Mouse (Mus musculus) gastrocnemius, adult 2 months (tissue): Measurements from ENCODE around the gene Olfr1417. TPM values are rescaled to one million over a fixed set of nuclear protein-coding genes. Genes with fewer than 3 reads are reported as not detected.

Source experiments
- DNase-seq: peaks from one replicate; pipeline ENCODE4 v3.0.0; 2022
- H3K27ac ChIP-seq: fragments of 200-600 bp; 2 replicates; pipeline ENCODE4 v1.8.1; 2022; ENCODE audit warnings: mild to moderate bottlenecking
- H3K4me3 ChIP-seq: fragments of 200-600 bp; 2 replicates; pipeline ENCODE4 v1.8.1; 2022; ENCODE audit warnings: mild to moderate bottlenecking, moderate library complexity
- CTCF ChIP-seq: fragments of 200-600 bp; IDR thresholded peaks from 2 replicates; pipeline ENCODE4 v1.8.1; 2022; ENCODE audit warnings: antibody characterized with exemption, mild to moderate bottlenecking, moderate library complexity
- intact Hi-C: fragments of 180-260 bp; cut with DNase I; formaldehyde crosslinking; loops from one replicate; pipeline ENCODE4 v1.15.1; 2025
- total RNA-seq, 2 experiments: library from RNA; stranded (reverse); gene quantifications; 2 replicates each; pipeline ENCODE4 v1.2.3; 2021

The Olfr1417 gene
- total RNA-seq, 2 experiments from 2014 or later = not detected

DNA sequence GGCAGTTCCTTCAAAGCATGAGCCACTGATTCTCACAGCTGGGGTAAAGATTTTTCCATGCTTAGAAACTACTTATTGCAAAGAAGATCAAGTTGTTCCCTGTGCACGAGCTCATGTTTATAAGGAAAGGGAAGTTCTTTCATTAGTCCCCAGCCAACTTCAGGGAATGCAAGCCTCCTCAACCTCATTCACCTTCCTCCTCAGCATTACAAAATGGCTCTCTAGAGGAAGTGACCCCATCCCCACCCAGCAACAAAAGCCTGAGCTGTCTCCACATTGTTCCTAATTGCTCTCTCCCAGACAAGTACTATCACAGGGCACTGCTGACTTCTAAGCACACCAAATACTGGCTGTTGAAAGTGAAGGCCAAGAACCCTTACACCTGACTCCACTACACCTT, 34.6 kb downstream of the Olfr1417 start:
- no peak for DNase-seq
- H3K4me3 ChIP-seq = no peak overlapping the region
- intact Hi-C loops = no loop called here
- TF ChIP-seq CTCF = no peak
- H3K27ac ChIP-seq = peak overlapping the region; percentile 65

GRCm38 (mm10) chr19:11800531-11801315, 38.3 kb downstream of the Olfr1417 start:
- no peak; the same call in 1 of the 2 replicates for TF ChIP-seq CTCF
- no peak for DNase-seq
- H3K27ac ChIP-seq = no peak overlapping the region
- H3K4me3 ChIP-seq = no peak overlapping the region
- intact Hi-C loops = no loop called here

DNA sequence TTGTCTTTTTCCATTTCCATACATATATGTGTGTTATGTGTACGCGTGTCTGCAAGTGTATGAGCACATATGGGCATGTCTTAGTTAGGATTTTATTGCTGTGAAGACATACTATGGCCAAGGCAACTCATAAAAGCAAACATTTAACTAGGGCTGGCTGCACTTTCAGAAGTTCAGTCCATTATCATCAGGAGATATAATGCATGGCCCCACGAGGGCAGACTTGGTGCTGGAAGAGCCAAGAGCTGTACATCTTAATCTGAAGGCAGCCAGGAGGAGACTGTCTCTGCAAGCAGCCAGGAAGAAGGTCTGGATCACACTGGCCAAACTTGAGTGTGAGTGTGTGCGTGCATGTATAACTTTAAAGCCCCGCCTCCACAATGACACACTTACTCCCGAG, 44.6 kb downstream of the Olfr1417 start:
- TF ChIP-seq CTCF = no peak
- H3K4me3 ChIP-seq = no peak overlapping the region
- intact Hi-C loops = no loop called here

GRCm38 (mm10) chr19:11793741-11794359, 45.2 kb downstream of the Olfr1417 start:
- no peak for DNase-seq
- Histone ChIP-seq H3K27ac (no peak overlapping the region), H3K4me3 (no peak overlapping the region)
- TF ChIP-seq CTCF = no peak
- intact Hi-C loops = no loop called here

More for the DNA sequence above, 44.6 kb downstream of the Olfr1417 start:
- no peak for DNase-seq
- H3K27ac ChIP-seq = no peak overlapping the region

- intact Hi-C loops = no loop called here
- Histone ChIP-seq H3K27ac (no peak overlapping the region), H3K4me3 (no peak overlapping the region)
- no peak for TF ChIP-seq CTCF
- DNase-seq = no peak
Observed at GRCm38 (mm10) chr19:11791825-11792224, 47.2 kb downstream of the Olfr1417 start.

- Histone ChIP-seq H3K4me3 (no peak overlapping the region), H3K27ac (no peak overlapping the region)
- TF ChIP-seq CTCF = no peak
- no peak for DNase-seq
- intact Hi-C loops = no loop called here
Observed at GRCm38 (mm10) chr19:11788876-11789275, 50.1 kb downstream of the Olfr1417 start.

DNA sequence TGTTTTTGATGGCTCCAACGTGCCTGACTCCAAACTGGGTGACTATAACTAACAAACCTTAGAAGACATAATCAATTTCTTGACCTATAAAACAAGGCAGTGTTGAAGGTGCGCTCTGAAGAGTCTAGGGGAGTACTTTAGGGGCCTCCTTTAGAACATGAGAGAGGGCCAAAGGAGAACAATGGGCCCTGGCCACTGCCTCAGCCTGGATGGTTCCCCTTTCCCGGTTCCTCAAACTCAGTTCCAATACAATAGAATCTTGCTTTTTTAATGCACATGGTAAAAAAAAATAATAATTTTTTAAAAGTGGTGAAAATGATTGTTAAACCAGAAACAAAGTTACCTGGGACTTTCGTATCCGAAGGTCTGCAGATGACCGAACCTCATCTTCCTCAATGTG, 51.2 kb downstream of the Olfr1417 start:
- Histone ChIP-seq H3K27ac (no peak overlapping the region), H3K4me3 (no peak overlapping the region)
- no peak for DNase-seq
- intact Hi-C loops = no loop called here
- no peak for TF ChIP-seq CTCF

- H3K4me3 ChIP-seq = no peak overlapping the region
- TF ChIP-seq CTCF = no peak
- intact Hi-C loops = no loop called here
Observed at GRCm38 (mm10) chr19:11785409-11786154, 53.4 kb downstream of the Olfr1417 start.

GRCm38 (mm10) chr19:11777191-11777865, 61.7 kb downstream of the Olfr1417 start:
- DNase-seq = peak; percentile 65
- H3K4me3 ChIP-seq = no peak overlapping the region
- peak; percentile 89 for TF ChIP-seq CTCF

More at GRCm38 (mm10) chr19:11785409-11786154, 53.4 kb downstream of the Olfr1417 start:
- DNase-seq = no peak
- H3K27ac ChIP-seq = no peak overlapping the region

More at GRCm38 (mm10) chr19:11777191-11777865, 61.7 kb downstream of the Olfr1417 start:
- intact Hi-C loops = loop anchor here (1.0 to 2.0 kb wide), 2 partner anchors 43 to 237 kb away; no protein-coding TSS in a partner anchor
- H3K27ac ChIP-seq = no peak overlapping the region

Other genes with a start within 250 kb of the Olfr1417 start
- gene Ms4a6d, start 234.4 kb downstream of the Olfr1417 start, total RNA-seq = 1 to 10 TPM in 1 of 2 experiments, under 1 TPM in 1; 0.89 to 1.6 TPM
- gene Ms4a2, start 215.5 kb downstream of the Olfr1417 start, total RNA-seq = under 1 TPM in 1 of 2 experiments, not detected in 1; 0.31 TPM
- gene Ms4a3, start 198.4 kb downstream of the Olfr1417 start, total RNA-seq = not detected
- not detected for gene Oosp2, start 178.7 kb downstream of the Olfr1417 start, total RNA-seq
- gene Oosp1, start 148.1 kb downstream of the Olfr1417 start, total RNA-seq = not detected
- not detected for gene Oosp3, start 142.2 kb downstream of the Olfr1417 start, total RNA-seq
- gene Gif, start 91.7 kb downstream of the Olfr1417 start, total RNA-seq = not detected
- 10 to 100 TPM; 51.6 to 69.4 TPM for gene Mrpl16, start 68.8 kb downstream of the Olfr1417 start, total RNA-seq
- 1 to 10 TPM; 1.7 to 2.6 TPM for gene Stx3, start 19.8 kb downstream of the Olfr1417 start, total RNA-seq
- not detected for gene Olfr1418, start 21.8 kb upstream of the Olfr1417 start, total RNA-seq
- gene Olfr1419, start 35.9 kb upstream of the Olfr1417 start, total RNA-seq = not detected
- not detected for gene Olfr1420, start 47.3 kb upstream of the Olfr1417 start, total RNA-seq
- 10 to 100 TPM; 24.3 to 29.3 TPM for gene Patl1, start 73.2 kb upstream of the Olfr1417 start, total RNA-seq
- gene Osbp, start 126.7 kb upstream of the Olfr1417 start, total RNA-seq = 10 to 100 TPM; 54.3 to 62.9 TPM
- gene Olfr1423, start 202.1 kb upstream of the Olfr1417 start, total RNA-seq = not detected
- not detected for gene Olfr1424, start 223.5 kb upstream of the Olfr1417 start, total RNA-seq
- not detected for gene Olfr1425, start 238.5 kb upstream of the Olfr1417 start, total RNA-seq